Mouse (Mus musculus) erythroblast, embryonic 14.5 days (primary cell): ENCODE results near the gene Tectb. TPM values are rescaled to one million over a fixed set of nuclear protein-coding genes. Genes with fewer than 3 reads are reported as not detected.

Experiments used
- H3K27me3 ChIP-seq: 2 replicates; pipeline ENCODE4 v1.6.1; 2012; ENCODE audit warnings: inconsistent platforms; ENCODE audit not compliant: control insufficient read depth
- H3K36me3 ChIP-seq: 2 replicates; pipeline ENCODE4 v1.6.1; 2012; ENCODE audit warnings: mild to moderate bottlenecking, inconsistent platforms; ENCODE audit not compliant: control insufficient read depth
- H3K4me1 ChIP-seq: 2 replicates; pipeline ENCODE4 v1.6.1; 2012; ENCODE audit warnings: inconsistent platforms; ENCODE audit not compliant: control insufficient read depth
- H3K4me3 ChIP-seq: replicated peaks from 2 replicates; pipeline ENCODE3; 2012; ENCODE audit warnings: moderate library complexity, mild to moderate bottlenecking, inconsistent platforms
- H3K9me3 ChIP-seq: 2 replicates; pipeline ENCODE4 v1.6.1; 2012; ENCODE audit warnings: low read length, inconsistent platforms, mixed read lengths; ENCODE audit not compliant: control insufficient read depth
- GATA1 ChIP-seq: IDR thresholded peaks from 2 replicates; pipeline ENCODE4 v1.6.1; 2012; ENCODE audit warnings: low read length, inconsistent platforms, mixed read lengths
- TAL1 ChIP-seq: IDR thresholded peaks from 3 replicates; pipeline ENCODE4 v1.6.1; 2012; ENCODE audit warnings: low read length, inconsistent platforms, mixed read lengths
- polyA plus RNA-seq: library from polyadenylated mRNA; stranded (reverse); fragments of >175 nt; gene quantifications from 2 replicates; pipeline ENCODE4 v1.2.3, GENCODE M21; 2012

The Tectb gene
- polyA plus RNA-seq, 1 experiment = not detected

GRCm38 (mm10) chr19:55194520-55195170 lies 14.1 kb downstream of the Tectb start:
- Histone ChIP-seq H3K4me1 (no peaks in the 10 kb centered on the region), H3K27me3 (no peaks in the 10 kb centered on the region), H3K9me3 (no peaks in the 10 kb centered on the region), H3K36me3 (no peaks in the 10 kb centered on the region), H3K4me3 (no peak overlapping the region)
- TF ChIP-seq GATA1 (no peak), TAL1 (no peak)

- Histone ChIP-seq H3K9me3 (no peaks in the 10 kb centered on the region), H3K4me1 (no peaks in the 10 kb centered on the region), H3K36me3 (no peaks in the 10 kb centered on the region), H3K4me3 (no peak overlapping the region), H3K27me3 (no peaks in the 10 kb centered on the region)
- no peak for TF ChIP-seq TAL1
- no peak for TF ChIP-seq GATA1
Observed at GRCm38 (mm10) chr19:55195574-55195973, 15.0 kb downstream of the Tectb start.

- H3K4me3 ChIP-seq = no peak overlapping the region
- peaks cover 2% of the 10 kb centered on the region; the same call in 1 of the 2 replicates for H3K27me3 ChIP-seq
- no peaks in the 10 kb centered on the region for H3K36me3 ChIP-seq
- TF ChIP-seq TAL1 (no peak), GATA1 (no peak)
- no peaks in the 10 kb centered on the region for H3K4me1 ChIP-seq
- H3K9me3 ChIP-seq = no peaks in the 10 kb centered on the region
Observed at GRCm38 (mm10) chr19:55198303-55198702, 17.8 kb downstream of the Tectb start.

- peaks cover 24% of the 10 kb centered on the region for H3K4me1 ChIP-seq
- TF ChIP-seq GATA1 (no peak), TAL1 (no peak)
- H3K4me3 ChIP-seq = no peak overlapping the region
- peaks cover 5% of the 10 kb centered on the region for H3K27me3 ChIP-seq
- H3K9me3 ChIP-seq = no peaks in the 10 kb centered on the region
- H3K36me3 ChIP-seq = no peaks in the 10 kb centered on the region
Observed at GRCm38 (mm10) chr19:55206482-55207138, 26.1 kb downstream of the Tectb start.

- no peaks in the 10 kb centered on the region for H3K36me3 ChIP-seq
- H3K9me3 ChIP-seq = no peaks in the 10 kb centered on the region
- TF ChIP-seq TAL1 (no peak), GATA1 (peak; percentile 74)
- H3K27me3 ChIP-seq = peaks cover 5% of the 10 kb centered on the region
- peak overlapping the region; percentile 41 for H3K4me3 ChIP-seq
- H3K4me1 ChIP-seq = peaks cover 24% of the 10 kb centered on the region
Observed at GRCm38 (mm10) chr19:55207205-55207604, 26.7 kb downstream of the Tectb start.

GRCm38 (mm10) chr19:55207746-55208538 lies 27.4 kb downstream of the Tectb start:
- H3K36me3 ChIP-seq = no peaks in the 10 kb centered on the region
- peaks cover 4% of the 10 kb centered on the region for H3K27me3 ChIP-seq
- no peaks in the 10 kb centered on the region for H3K9me3 ChIP-seq
- TF ChIP-seq TAL1 = no peak
- no peak for TF ChIP-seq GATA1
- H3K4me1 ChIP-seq = peaks cover 24% of the 10 kb centered on the region
- peak overlapping the region; percentile 41 for H3K4me3 ChIP-seq

GRCm38 (mm10) chr19:55208654-55209053 lies 28.1 kb downstream of the Tectb start:
- Histone ChIP-seq H3K9me3 (no peaks in the 10 kb centered on the region), H3K27me3 (peaks cover 3% of the 10 kb centered on the region), H3K4me1 (peaks cover 24% of the 10 kb centered on the region), H3K4me3 (no peak overlapping the region), H3K36me3 (no peaks in the 10 kb centered on the region)
- TF ChIP-seq TAL1 (no peak), GATA1 (no peak)

- Histone ChIP-seq H3K4me1 (peaks cover 24% of the 10 kb centered on the region), H3K36me3 (no peaks in the 10 kb centered on the region), H3K9me3 (no peaks in the 10 kb centered on the region), H3K4me3 (no peak overlapping the region), H3K27me3 (peaks cover 3% of the 10 kb centered on the region)
- no peak for TF ChIP-seq GATA1
- TF ChIP-seq TAL1 = no peak
Observed at GRCm38 (mm10) chr19:55209084-55209483, 28.6 kb downstream of the Tectb start.

- Histone ChIP-seq H3K36me3 (no peaks in the 10 kb centered on the region), H3K4me3 (no peak overlapping the region), H3K9me3 (no peaks in the 10 kb centered on the region), H3K27me3 (no peaks in the 10 kb centered on the region), H3K4me1 (peaks cover 24% of the 10 kb centered on the region)
- no peak for TF ChIP-seq TAL1
- TF ChIP-seq GATA1 = no peak
Observed at GRCm38 (mm10) chr19:55211698-55212097, 31.2 kb downstream of the Tectb start.
